Mouse (Mus musculus): ENCODE measurements at regions not wholly inside any gene's neighbourhood (a gene's known extent, or its start where the extent isn't known, plus 50 kb on each side); places are given as distances from the start of the nearest gene placed in this dataset.

DNA sequence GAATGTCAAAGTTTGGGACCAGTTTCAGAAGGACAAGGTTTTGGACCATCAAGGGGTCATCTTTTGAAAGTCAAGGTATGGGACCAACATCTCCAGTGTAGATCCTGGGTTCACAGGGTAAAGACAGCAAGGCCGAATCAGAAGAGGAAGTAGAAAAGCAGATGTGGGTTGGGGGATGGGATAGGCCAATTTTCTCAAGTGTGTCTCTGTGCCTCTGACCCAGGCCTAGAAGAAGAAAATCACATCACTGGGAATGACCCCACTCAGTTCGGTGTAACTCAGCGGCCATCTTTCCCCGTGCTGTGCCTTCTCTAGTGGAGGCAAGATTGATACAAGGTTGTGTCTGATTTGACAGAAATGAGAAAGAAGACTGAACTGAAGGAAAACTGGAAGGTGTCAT is 195.5 kb downstream of the Insig2 start:
- H3K4me3 ChIP-seq (ENCODE audit: low read depth, low read length): no peak overlapping the region
- no peak for ATAC-seq
- WGBS: 95% methylated on average over 4 of the region's 4 CpGs
- TF ChIP-seq CTCF (IDR thresholded peaks at IDR 0.05; ENCODE audit: low read depth): no peak
- no peak for DNase-seq
- no peaks in the 10 kb centered on the region for H3K9me3 ChIP-seq (ENCODE audit: low read length)
- no peaks in the 10 kb centered on the region for H3K36me3 ChIP-seq (ENCODE audit: insufficient read depth)
- H3K4me2 ChIP-seq (ENCODE audit: low read depth): no peak overlapping the region
- no peaks in the 10 kb centered on the region for H3K4me1 ChIP-seq (ENCODE audit: insufficient read depth)
- no peaks in the 10 kb centered on the region for H3K27me3 ChIP-seq (ENCODE audit: insufficient read depth, low read length)
- no peak overlapping the region for H3K9ac ChIP-seq
- H3K27ac ChIP-seq (ENCODE audit: low read depth, low read length): no peak overlapping the region

DNA sequence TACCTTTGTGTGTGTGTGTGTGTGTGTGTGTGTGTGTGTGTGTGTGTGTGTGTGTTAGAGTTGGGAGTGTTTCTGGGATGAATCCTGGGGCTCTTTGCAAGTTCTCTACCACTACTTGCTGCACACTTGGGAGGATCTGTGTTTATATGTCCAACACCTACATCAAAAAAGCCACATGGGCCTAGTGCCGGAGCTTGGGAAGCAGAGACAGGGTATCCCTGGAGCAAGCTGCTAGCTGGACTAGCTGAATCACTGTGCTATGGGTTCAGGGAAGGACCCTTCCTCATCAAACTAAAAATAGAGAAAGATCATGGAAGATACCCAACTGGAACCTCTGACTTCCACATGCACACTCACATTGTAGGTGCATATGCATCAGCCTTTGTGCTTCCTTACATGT is 187.4 kb downstream of the Insig2 start:
- Histone ChIP-seq H3K36me3 (ENCODE audit: insufficient read depth) (no peaks in the 10 kb centered on the region), H3K27me3 (ENCODE audit: insufficient read depth, low read length) (no peaks in the 10 kb centered on the region), H3K9me3 (ENCODE audit: low read length) (no peaks in the 10 kb centered on the region), H3K4me1 (ENCODE audit: insufficient read depth) (no peaks in the 10 kb centered on the region), H3K27ac (ENCODE audit: low read depth, low read length) (no peak overlapping the region), H3K9ac (no peak overlapping the region), H3K4me2 (ENCODE audit: low read depth) (no peak overlapping the region), H3K4me3 (ENCODE audit: low read depth, low read length) (no peak overlapping the region)
- no peak for TF ChIP-seq CTCF (IDR thresholded peaks at IDR 0.05; ENCODE audit: low read depth)
- 85% methylated on average over 1 of the region's 1 CpGs for WGBS
- no peak for DNase-seq
- ATAC-seq: no peak

DNA sequence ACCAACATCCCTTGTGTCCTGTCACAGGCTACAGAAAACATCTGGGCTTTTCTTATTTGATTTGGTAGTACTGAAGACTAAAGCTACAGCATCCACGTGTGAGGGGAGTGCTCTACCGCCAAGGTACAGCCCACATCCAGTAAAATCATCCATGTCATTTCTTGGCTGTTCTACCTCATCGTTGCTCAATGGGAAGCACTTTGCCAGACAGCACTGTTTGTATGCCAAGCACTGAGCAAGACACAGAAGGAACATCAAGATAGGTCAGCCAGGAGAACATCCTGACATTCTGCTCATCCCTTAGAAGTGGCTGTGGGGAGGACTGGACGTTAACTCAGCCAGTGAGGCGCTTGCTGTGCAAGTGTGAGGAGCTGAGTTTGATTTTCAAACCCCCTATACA is 178.9 kb downstream of the Insig2 start:
- H3K9me3 ChIP-seq (ENCODE audit: low read length): no peaks in the 10 kb centered on the region
- no peak overlapping the region for H3K27ac ChIP-seq (ENCODE audit: low read depth, low read length)
- no peaks in the 10 kb centered on the region for H3K4me1 ChIP-seq (ENCODE audit: insufficient read depth)
- TF ChIP-seq CTCF (IDR thresholded peaks at IDR 0.05; ENCODE audit: low read depth): no peak
- H3K36me3 ChIP-seq (ENCODE audit: insufficient read depth): no peaks in the 10 kb centered on the region
- no peak for ATAC-seq
- peaks cover 28% of the 10 kb centered on the region for H3K27me3 ChIP-seq (ENCODE audit: insufficient read depth, low read length)
- WGBS: 66% methylated on average over 5 of the region's 5 CpGs
- no peak overlapping the region for H3K4me3 ChIP-seq (ENCODE audit: low read depth, low read length)
- no peak for DNase-seq
- H3K9ac ChIP-seq: no peak overlapping the region
- H3K4me2 ChIP-seq (ENCODE audit: low read depth): no peak overlapping the region

DNA sequence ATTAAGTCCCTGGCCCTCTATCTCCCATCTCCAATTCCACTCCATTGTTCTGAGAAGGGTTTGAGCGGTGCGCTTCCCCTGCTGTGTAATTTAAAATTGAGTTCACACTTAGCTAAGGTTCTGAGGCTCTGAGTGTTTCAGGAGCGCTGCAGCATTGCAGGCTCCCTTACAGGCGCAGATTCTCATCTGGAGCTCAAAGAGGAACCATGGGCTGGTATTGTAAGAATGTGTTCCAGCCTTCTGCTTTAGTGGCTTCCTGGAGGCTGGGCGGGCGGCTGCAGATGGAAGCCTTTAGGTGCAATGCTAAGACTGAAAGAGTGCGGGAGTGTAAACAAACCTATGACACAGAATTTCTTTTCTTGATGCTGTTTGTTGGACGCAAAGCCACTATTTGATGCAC is 177.8 kb downstream of the Insig2 start:
- H3K4me3 ChIP-seq (ENCODE audit: low read depth, low read length): no peak overlapping the region
- ATAC-seq (no peak), DNase-seq (no peak)
- peaks cover 28% of the 10 kb centered on the region for H3K27me3 ChIP-seq (ENCODE audit: insufficient read depth, low read length)
- H3K9me3 ChIP-seq (ENCODE audit: low read length): no peaks in the 10 kb centered on the region
- no peaks in the 10 kb centered on the region for H3K4me1 ChIP-seq (ENCODE audit: insufficient read depth)
- H3K9ac ChIP-seq: no peak overlapping the region
- 6% methylated on average over 8 of the region's 8 CpGs for WGBS
- TF ChIP-seq CTCF (IDR thresholded peaks at IDR 0.05; ENCODE audit: low read depth): no peak
- no peak overlapping the region for H3K4me2 ChIP-seq (ENCODE audit: low read depth)
- H3K36me3 ChIP-seq (ENCODE audit: insufficient read depth): no peaks in the 10 kb centered on the region
- no peak overlapping the region for H3K27ac ChIP-seq (ENCODE audit: low read depth, low read length)

DNA sequence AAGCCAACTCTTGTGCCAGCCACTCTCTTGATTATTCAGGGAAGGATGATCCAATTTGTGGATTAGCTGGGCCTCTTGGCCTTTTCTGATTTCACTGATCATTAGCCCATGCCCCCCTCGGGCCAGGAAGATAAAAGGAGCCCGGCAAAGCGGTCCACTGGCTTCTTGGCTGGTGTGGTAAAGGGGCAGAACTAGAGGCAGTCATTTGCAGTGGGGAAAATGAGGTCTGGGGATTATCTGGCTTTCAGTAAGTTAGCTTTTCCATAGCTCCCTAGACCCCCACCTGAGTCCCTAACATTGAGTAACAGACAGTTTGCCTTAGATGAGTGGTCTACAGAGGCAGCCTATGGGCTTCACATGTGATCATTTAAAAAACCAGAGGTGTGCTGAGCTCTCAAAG is 163.7 kb downstream of the Insig2 start:
- H3K36me3 ChIP-seq (ENCODE audit: insufficient read depth): no peaks in the 10 kb centered on the region
- WGBS: 3% methylated on average over 3 of the region's 3 CpGs
- no peaks in the 10 kb centered on the region for H3K4me1 ChIP-seq (ENCODE audit: insufficient read depth)
- no peak overlapping the region for H3K9ac ChIP-seq
- H3K9me3 ChIP-seq (ENCODE audit: low read length): no peaks in the 10 kb centered on the region
- DNase-seq (no peak), ATAC-seq (no peak)
- no peak overlapping the region for H3K27ac ChIP-seq (ENCODE audit: low read depth, low read length)
- H3K4me3 ChIP-seq (ENCODE audit: low read depth, low read length): no peak overlapping the region
- TF ChIP-seq CTCF (IDR thresholded peaks at IDR 0.05; ENCODE audit: low read depth): no peak
- H3K4me2 ChIP-seq (ENCODE audit: low read depth): no peak overlapping the region
- H3K27me3 ChIP-seq (ENCODE audit: insufficient read depth, low read length): peaks cover 18% of the 10 kb centered on the region

DNA sequence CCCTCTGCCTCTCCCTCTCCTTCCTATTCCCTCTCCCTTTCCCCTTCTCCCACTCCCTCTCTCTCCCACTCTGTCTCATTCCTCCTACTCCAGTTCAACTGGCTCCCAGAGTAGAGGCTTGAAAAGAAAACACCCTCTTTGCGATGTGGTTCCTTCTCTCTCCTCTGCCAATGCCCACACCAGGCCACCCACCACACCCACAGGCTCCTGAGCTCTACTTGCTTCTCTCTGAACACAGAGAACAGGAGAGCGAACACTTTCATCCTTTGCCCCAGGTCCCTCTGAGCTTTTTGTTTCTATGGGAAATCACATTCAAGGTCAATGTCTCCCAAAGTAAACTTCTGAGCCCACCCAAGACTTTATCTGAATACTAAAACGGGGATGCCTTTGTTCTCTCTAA is 155.8 kb downstream of the Insig2 start:
- Histone ChIP-seq H3K27me3 (ENCODE audit: insufficient read depth, low read length) (peaks cover 62% of the 10 kb centered on the region), H3K9me3 (ENCODE audit: low read length) (no peaks in the 10 kb centered on the region), H3K27ac (ENCODE audit: low read depth, low read length) (no peak overlapping the region), H3K4me1 (ENCODE audit: insufficient read depth) (no peaks in the 10 kb centered on the region), H3K9ac (no peak overlapping the region), H3K36me3 (ENCODE audit: insufficient read depth) (no peaks in the 10 kb centered on the region), H3K4me3 (ENCODE audit: low read depth, low read length) (no peak overlapping the region), H3K4me2 (ENCODE audit: low read depth) (no peak overlapping the region)
- 13% methylated on average over 3 of the region's 3 CpGs for WGBS
- ATAC-seq (no peak), DNase-seq (no peak)
- TF ChIP-seq CTCF (IDR thresholded peaks at IDR 0.05; ENCODE audit: low read depth): no peak

DNA sequence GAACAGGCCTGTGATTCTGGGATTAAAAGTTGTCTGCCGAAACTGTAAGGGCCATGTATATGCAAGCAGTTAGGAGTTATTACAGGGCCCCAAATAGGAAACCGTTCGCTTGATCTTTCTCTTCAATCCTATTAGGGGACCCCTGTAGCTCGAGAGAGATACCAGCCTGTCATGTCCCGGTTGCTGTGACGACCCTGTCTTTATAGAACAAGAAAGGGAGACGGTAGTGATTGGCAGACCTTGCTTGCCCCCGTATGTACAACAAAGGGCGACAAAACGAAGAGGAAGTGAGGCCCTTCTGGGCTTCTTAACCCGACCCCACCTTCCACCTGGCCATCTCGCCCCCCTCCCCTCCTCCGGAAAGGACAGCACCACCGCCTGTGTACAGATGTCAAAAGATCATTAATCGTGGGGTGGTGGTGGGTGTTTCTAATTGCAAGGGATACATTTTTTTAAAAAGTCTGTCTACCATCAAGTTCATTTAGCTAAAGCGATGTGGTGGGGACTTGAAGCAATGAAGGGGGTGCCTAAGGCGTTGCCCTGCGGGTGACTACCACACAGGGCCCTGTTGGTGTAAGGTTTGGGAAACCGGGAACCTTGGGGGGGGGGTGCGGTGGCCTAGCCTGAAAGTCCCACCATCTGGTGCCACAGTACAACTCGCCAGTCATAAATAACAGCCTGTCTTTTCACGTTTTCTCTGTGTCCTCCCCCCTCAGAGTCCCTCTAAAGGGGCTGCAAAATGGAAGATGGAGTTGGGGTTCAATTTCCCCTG is 155.1 kb downstream of the Insig2 start:
- TF ChIP-seq CTCF (IDR thresholded peaks at IDR 0.05; ENCODE audit: low read depth): no peak
- H3K4me1 ChIP-seq (ENCODE audit: insufficient read depth): no peaks in the 10 kb centered on the region
- no peak for DNase-seq
- no peak overlapping the region for H3K27ac ChIP-seq (ENCODE audit: low read depth, low read length)
- H3K4me2 ChIP-seq (ENCODE audit: low read depth): no peak overlapping the region
- H3K9ac ChIP-seq: no peak overlapping the region
- H3K36me3 ChIP-seq (ENCODE audit: insufficient read depth): no peaks in the 10 kb centered on the region
- H3K27me3 ChIP-seq (ENCODE audit: insufficient read depth, low read length): peaks cover 70% of the 10 kb centered on the region
- H3K9me3 ChIP-seq (ENCODE audit: low read length): no peaks in the 10 kb centered on the region
- no peak for ATAC-seq
- WGBS: 5% methylated on average over 22 of the region's 22 CpGs
- no peak overlapping the region for H3K4me3 ChIP-seq (ENCODE audit: low read depth, low read length)
